Mouse (Mus musculus): ENCODE measurements around the gene Prorsd1. TPM values are rescaled to one million over a fixed set of nuclear protein-coding genes. Genes with fewer than 3 reads are reported as not detected.

The Prorsd1 gene
- not detected in 2 replicates for polyA plus RNA-seq (2012; ENCODE audit: insufficient read depth, insufficient read length, low replicate concordance, missing spikeins)

DNA sequence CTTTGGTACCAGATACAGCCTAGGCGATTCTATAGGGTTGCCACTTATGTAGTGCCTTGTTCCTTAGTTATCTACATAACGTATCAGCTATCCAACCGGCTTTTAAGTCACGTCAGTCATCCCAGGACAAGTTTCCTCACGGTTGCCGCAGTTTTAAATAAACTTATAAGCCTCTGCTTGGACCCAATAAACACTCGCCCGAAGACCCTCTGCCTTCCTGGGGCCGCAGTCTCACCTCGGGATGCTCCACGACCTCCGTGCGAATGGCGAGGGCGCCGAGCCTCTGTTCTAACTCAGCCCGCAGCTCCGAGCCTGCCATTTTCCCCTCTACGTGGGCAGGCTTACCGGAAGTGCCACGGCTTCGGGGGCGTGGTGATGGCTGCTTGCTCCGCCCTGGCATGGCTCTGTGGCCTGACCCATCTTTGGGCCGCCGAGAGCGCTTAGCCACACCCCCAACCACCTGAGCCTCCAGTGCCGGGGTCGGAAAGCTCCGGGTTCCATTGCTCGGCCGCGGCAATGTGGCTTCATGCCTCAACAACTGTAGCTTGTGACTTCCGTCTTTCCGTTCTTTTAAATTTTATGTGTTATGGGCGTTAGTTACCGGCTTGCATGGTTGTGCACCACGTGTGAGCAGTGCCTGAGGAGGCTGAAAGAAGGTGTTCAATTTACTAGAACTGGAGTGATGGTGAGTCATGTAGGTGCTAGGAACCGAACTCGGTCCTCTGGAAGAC lies at the start of gene Prorsd1:
Prorsd1 (minus strand) TSS at position 352 of the 731 bp plus-strand sequence.
- Histone ChIP-seq H3K4me1 (ENCODE audit: control insufficient read depth, insufficient read depth, low read length) (0 out of 2 replicates have a peak, but pooled peaks cover 3% of the 10 kb centered on the region), H3K27ac (ENCODE audit: insufficient read depth, low read depth, low read length) (0 out of 2 replicates have a peak within 1 kb of the TSS, but pooled peaks have one; percentile 7), H3K4me3 (ENCODE audit: insufficient read depth, low read depth, low read length) (peak within 1 kb of the TSS; percentile 55)
- TF ChIP-seq CTCF (IDR thresholded peaks at IDR 0.05; ENCODE audit: insufficient read depth, low read depth, low read length) (no peak), POLR2A (IDR thresholded peaks at IDR 0.05; ENCODE audit: insufficient read depth, low read depth, low read length) (peak; percentile 61)
- WGBS: 6% methylated on average over 40 of the region's 40 CpGs

DNA sequence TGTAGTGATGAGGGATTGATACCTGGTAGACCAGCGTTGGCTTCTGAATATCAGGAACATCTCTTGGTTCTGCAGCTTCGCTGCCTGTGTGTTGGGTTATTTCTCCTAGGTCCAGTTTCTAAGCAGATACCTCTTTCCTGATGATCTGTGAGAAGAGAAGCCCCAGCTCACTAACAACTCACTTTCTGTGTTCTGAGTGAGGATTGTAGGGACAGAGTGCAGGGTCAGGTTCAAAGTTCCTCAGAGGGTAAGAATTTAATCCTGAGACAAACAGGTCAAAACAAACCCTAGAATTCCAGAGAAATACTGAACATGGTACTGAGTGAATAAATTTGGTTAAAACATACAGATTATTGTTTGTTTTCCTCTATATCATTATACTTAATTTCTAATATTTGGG lies 48.6 kb upstream of the Prorsd1 start:
- Histone ChIP-seq H3K4me1 (ENCODE audit: control insufficient read depth, insufficient read depth, low read length) (no peaks in the 10 kb centered on the region), H3K4me3 (ENCODE audit: insufficient read depth, low read depth, low read length) (no peak overlapping the region), H3K27ac (ENCODE audit: insufficient read depth, low read depth, low read length) (no peak overlapping the region)
- WGBS: 89% methylated on average over 2 of the region's 2 CpGs
- TF ChIP-seq CTCF (IDR thresholded peaks at IDR 0.05; ENCODE audit: insufficient read depth, low read depth, low read length) (no peak), POLR2A (IDR thresholded peaks at IDR 0.05; ENCODE audit: insufficient read depth, low read depth, low read length) (no peak)

DNA sequence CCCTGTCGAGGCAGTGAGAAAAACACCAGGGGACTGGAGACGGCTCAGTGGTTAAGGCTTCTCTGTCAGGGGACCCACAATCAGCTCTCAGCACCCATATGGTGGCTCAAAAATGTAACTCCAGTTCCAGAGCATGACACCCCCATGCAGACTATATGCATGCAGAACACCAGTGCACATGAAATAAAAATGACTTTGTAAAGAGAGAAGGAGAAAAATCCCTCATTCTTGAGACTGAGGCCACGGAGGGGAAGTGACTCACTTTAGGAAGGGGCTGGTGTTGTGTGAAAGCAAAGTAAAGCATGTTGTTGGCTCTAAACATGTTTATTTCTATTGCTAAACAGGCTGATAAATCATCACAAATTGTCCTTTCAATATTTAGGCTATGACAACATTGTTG lies 46.2 kb upstream of the Prorsd1 start:
- no peak overlapping the region for H3K27ac ChIP-seq (ENCODE audit: insufficient read depth, low read depth, low read length)
- WGBS: 85% methylated on average over 3 of the region's 3 CpGs
- no peak overlapping the region for H3K4me3 ChIP-seq (ENCODE audit: insufficient read depth, low read depth, low read length)
- H3K4me1 ChIP-seq (ENCODE audit: control insufficient read depth, insufficient read depth, low read length): no peaks in the 10 kb centered on the region
- TF ChIP-seq POLR2A (IDR thresholded peaks at IDR 0.05; ENCODE audit: insufficient read depth, low read depth, low read length): no peak
- no peak for TF ChIP-seq CTCF (IDR thresholded peaks at IDR 0.05; ENCODE audit: insufficient read depth, low read depth, low read length)

DNA sequence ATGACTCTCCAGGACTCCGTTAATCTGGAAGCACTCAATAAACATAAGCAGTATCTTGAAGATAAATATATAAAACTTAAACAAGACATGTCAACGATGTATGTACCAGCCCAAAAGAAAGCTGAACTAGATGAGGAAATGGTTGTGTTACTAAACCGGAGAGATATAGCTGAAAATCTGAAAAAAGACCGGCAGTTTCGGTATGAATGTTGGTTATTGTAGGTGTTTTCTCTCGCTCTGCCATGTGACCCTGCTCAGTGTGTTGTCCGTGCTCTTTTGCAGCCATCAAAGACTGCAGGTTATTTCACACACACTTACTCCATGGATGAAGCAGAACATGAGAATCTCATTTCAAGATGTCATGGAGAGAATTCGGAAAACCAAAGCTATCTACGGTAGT lies 45.6 kb upstream of the Prorsd1 start:
- Histone ChIP-seq H3K4me3 (ENCODE audit: insufficient read depth, low read depth, low read length) (no peak overlapping the region), H3K27ac (ENCODE audit: insufficient read depth, low read depth, low read length) (no peak overlapping the region), H3K4me1 (ENCODE audit: control insufficient read depth, insufficient read depth, low read length) (no peaks in the 10 kb centered on the region)
- WGBS: 91% methylated on average over 9 of the region's 9 CpGs
- TF ChIP-seq POLR2A (IDR thresholded peaks at IDR 0.05; ENCODE audit: insufficient read depth, low read depth, low read length): no peak
- no peak for TF ChIP-seq CTCF (IDR thresholded peaks at IDR 0.05; ENCODE audit: insufficient read depth, low read depth, low read length)

DNA sequence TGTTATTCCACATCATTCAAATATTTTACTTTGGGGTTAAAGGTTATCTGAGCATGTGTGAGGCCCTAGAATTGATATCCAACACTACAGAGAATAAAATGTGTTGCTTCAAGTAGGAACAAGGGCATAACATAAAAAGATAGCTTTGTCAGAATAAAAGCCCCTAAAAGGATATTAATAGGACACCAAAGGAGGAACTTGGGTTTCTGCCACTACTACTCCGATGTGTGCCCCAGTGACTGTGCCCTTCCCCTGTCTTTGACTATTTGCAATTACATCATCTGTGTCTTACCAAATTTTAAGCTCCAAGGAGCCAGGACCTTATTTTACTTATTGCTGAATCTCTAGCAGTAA lies 34.6 kb upstream of the Prorsd1 start:
- H3K27ac ChIP-seq (ENCODE audit: insufficient read depth, low read depth, low read length): no peak overlapping the region
- 59% methylated on average over 1 of the region's 1 CpGs for WGBS
- H3K4me1 ChIP-seq (ENCODE audit: control insufficient read depth, insufficient read depth, low read length): no peaks in the 10 kb centered on the region; the same call in 1 of the 2 replicates
- TF ChIP-seq POLR2A (IDR thresholded peaks at IDR 0.05; ENCODE audit: insufficient read depth, low read depth, low read length) (no peak), CTCF (IDR thresholded peaks at IDR 0.05; ENCODE audit: insufficient read depth, low read depth, low read length) (no peak)
- H3K4me3 ChIP-seq (ENCODE audit: insufficient read depth, low read depth, low read length): no peak overlapping the region

DNA sequence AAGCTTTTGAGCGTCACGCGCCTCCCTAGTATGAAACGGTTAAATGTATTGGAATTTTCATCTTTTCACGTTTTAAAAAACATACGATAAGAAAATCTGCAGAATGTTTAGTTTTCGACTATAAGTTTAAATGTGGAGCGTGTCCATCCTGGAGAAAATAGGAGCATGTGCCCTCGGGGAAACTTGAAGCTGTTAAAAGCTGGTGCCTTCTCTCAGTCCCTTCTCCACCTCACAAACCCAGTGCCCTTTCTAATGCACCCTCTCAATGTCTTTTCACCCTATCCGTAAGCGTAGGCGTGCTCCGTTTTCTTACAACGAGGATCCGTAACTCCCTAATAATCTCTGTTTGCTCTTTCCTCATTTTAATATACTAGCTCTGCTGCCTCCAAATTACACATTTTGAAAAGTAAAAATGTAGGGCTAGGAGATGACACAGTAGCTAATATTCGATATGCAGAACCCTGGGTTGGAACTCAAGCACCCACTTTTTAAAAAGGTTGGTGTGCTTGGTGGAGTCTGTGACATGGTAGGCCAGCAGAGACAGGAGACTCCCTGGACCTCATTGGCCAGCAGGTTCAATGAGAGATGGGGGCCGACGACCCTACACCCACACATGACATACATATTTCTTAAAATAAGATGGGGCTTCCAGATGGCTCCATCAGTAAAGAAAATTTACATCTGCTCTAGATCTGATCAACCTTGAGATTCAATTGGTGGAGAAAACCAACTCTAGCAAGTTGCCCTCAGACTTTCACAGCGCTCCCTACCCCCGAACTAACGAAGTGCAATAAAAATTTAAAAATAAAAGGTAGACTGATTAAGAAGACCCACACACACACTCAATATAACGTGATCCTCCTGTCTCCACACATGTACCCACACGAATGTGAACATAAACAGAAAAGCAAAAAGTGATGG lies 33.9 kb upstream of the Prorsd1 start:
- 23% methylated on average over 23 of the region's 23 CpGs for WGBS
- peak overlapping the region; percentile 83 for H3K4me3 ChIP-seq (ENCODE audit: insufficient read depth, low read depth, low read length)
- H3K27ac ChIP-seq (ENCODE audit: insufficient read depth, low read depth, low read length): peak overlapping the region; percentile 92; the same call in 1 of the 2 replicates
- TF ChIP-seq POLR2A (IDR thresholded peaks at IDR 0.05; ENCODE audit: insufficient read depth, low read depth, low read length) (no peak), CTCF (IDR thresholded peaks at IDR 0.05; ENCODE audit: insufficient read depth, low read depth, low read length) (no peak)
- H3K4me1 ChIP-seq (ENCODE audit: control insufficient read depth, insufficient read depth, low read length): no peaks in the 10 kb centered on the region; the same call in 1 of the 2 replicates

DNA sequence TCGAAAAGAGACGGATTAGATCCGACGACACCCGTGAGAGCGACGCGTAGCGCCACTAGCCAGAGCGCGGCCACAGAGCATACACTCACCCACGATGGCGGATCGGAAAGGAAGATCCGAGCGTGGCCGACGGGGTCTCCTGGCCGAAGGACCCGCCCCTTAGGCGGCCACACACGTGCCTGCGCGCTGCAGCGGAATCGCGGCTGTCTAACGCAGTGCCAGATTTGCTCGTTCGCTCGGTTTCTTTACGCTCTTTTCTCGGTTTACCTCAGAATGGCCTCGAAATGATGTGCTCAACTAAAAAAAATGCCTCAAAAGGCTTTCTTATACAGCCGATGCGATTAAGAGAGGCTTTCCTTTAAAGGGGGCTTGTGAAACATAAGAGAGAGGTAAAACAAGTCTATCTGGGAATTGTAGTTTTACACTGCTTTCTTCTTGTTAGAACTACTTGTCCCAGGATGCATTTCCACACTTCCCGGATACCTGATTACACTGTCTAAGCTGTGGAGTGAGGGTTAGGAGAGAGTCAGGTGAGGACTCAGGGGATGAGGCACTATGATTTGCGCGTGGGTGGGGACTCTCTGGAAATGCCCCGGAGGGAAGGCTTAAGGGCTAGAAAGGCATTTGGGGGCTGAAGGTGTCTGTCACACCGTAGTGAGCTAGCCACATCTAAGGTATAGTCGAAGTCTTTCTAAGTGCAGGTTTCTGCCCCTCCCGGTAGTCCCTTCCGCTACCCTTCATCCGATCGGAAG lies 33.1 kb upstream of the Prorsd1 start, which contains the start of the genes Clhc1 and Rps27a:
Clhc1 (plus strand) TSS at position 199 of the 752 bp plus-strand sequence.
Rps27a (minus strand) TSS at position 358 of the 752 bp plus-strand sequence.
- peak within 1 kb of the TSS; percentile 92 for H3K27ac ChIP-seq (ENCODE audit: insufficient read depth, low read depth, low read length)
- WGBS: under 1% methylated on average over 46 of the region's 46 CpGs

DNA sequence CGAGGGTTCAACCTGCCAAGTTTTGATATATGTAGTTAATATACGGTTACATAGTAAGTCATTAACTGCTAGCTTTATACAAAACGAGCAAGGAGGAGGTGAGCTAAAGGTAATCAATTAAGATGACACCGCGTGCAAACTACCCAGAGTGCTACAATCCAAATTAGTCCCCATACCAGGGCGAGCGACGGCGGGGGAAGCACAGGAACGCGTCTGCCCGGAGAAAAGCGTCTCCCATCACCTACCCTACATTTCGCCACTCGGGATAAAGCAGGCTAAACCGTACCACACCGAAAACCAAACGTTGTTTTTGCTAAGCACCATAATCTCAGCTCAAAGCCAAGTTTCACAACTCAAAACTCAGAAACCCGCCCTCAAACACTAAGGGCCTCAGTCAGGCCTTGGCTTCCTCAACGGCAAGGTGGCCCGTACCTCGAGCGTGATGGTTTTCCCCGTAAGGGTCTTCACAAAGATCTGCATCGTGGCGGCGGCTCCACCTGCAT lies 32.5 kb upstream of the Prorsd1 start:
- Histone ChIP-seq H3K4me1 (ENCODE audit: control insufficient read depth, insufficient read depth, low read length) (no peaks in the 10 kb centered on the region; the same call in 1 of the 2 replicates), H3K27ac (ENCODE audit: insufficient read depth, low read depth, low read length) (peak overlapping the region; percentile 43), H3K4me3 (ENCODE audit: insufficient read depth, low read depth, low read length) (peak overlapping the region; percentile 83)
- TF ChIP-seq POLR2A (IDR thresholded peaks at IDR 0.05; ENCODE audit: insufficient read depth, low read depth, low read length): no peak
- no peak for TF ChIP-seq CTCF (IDR thresholded peaks at IDR 0.05; ENCODE audit: insufficient read depth, low read depth, low read length)
- WGBS: under 1% methylated on average over 27 of the region's 27 CpGs

More for the DNA sequence above, 33.1 kb upstream of the Prorsd1 start, which contains the start of the genes Clhc1 and Rps27a:
- TF ChIP-seq CTCF (IDR thresholded peaks at IDR 0.05; ENCODE audit: insufficient read depth, low read depth, low read length) (no peak), POLR2A (IDR thresholded peaks at IDR 0.05; ENCODE audit: insufficient read depth, low read depth, low read length) (peak; percentile 72)
- Histone ChIP-seq H3K4me1 (ENCODE audit: control insufficient read depth, insufficient read depth, low read length) (no peaks in the 10 kb centered on the region; the same call in 1 of the 2 replicates), H3K4me3 (ENCODE audit: insufficient read depth, low read depth, low read length) (peak within 1 kb of the TSS; percentile 83)

All from olfactory bulb, adult 2 months (tissue).